Mouse (Mus musculus) spleen, postnatal 4 days (tissue): Measurements from ENCODE around the gene Zfp940.

Experiments
- DNase-seq, 2 experiments: peaks; one replicate each; pipeline ENCODE4 v3.0.0; 2022; ENCODE audit warnings: low spot score in 2 of 2

Gene Zfp940

GRCm38 (mm10) chr7:29807046-29807445 is 46.4 kb downstream of the Zfp940 start:
- no peak for DNase-seq

DNA sequence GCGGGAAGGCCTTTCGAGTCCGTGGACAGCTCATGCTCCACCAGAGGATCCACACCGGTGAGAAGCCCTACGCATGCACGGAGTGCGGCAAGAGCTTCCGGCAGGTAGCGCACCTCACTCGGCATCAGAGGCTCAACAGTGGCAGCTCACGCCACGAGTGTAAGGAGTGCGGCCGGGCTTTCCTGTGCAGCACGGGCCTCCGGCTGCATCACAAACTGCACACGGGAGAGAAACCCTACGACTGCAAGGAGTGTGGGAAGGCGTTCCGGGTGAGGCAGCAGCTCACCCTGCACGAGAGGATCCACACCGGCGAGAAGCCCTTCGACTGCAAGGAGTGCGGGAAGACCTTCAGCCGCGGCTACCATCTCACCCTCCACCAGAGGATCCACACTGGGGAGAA is 60.6 kb downstream of the Zfp940 start:
- no peak for DNase-seq

- no peak for DNase-seq
These were observed 67.6 kb downstream of the Zfp940 start for GRCm38 (mm10) chr7:29785888-29786287.

GRCm38 (mm10) chr7:29785023-29785422 is 68.4 kb downstream of the Zfp940 start:
- DNase-seq: no peak

GRCm38 (mm10) chr7:29783871-29784551 is 69.5 kb downstream of the Zfp940 start, which contains the start of gene Zfp30:
TSS of gene Zfp30 (plus strand) at chr7:29783998.
- peak; percentile 47 to 78 for DNase-seq
